Mouse (Mus musculus): Measurements from ENCODE around the gene Plekhg1. TPM values are rescaled to one million over a fixed set of nuclear protein-coding genes. Genes with fewer than 3 reads are reported as not detected.
A peak's percentile ranks its signal among the peaks of the same experiment; 100 is the strongest.

Gene Plekhg1
- polyA plus RNA-seq, 1 experiment from 2014 or later, result 6.1 TPM

GRCm38 (mm10) chr10:3881179-3881578 is 141.0 kb downstream of the Plekhg1 start:
- Histone ChIP-seq H3K4me3 (no peak overlapping the region), H3K27me3 (ENCODE audit: insufficient read depth, poor library complexity, severe bottlenecking) (no peaks in the 10 kb centered on the region), H3K27ac (no peak overlapping the region), H3K9me3 (no peaks in the 10 kb centered on the region), H3K36me3 (no peaks in the 10 kb centered on the region), H3K4me1 (no peaks in the 10 kb centered on the region)
- 65% methylated on average over 2 of the region's 2 CpGs for WGBS
- DNase-seq (ENCODE audit: low spot score), result no peak

DNA sequence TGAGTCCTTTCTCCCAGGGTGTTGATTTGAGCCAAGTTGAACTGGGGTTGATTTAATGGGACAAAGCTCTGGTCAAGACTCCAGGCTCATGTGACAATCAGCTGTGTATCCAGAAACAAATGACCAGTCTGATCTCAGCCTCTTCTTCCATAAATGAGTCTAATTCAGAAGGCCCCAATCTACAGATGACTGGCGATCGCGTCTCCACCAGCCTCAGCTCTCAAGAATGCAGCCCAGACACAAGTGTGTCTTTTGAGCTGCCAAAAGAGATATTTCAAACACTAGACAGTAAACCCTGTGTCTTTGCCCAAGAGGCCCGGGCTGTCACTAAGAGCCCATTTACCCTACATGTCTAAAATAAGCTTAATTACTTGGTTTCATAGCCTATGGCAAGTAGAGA is 148.3 kb downstream of the Plekhg1 start:
- Histone ChIP-seq H3K4me1 (peaks cover 11% of the 10 kb centered on the region; the same call in 1 of the 2 replicates), H3K4me3 (no peak overlapping the region), H3K27me3 (ENCODE audit: insufficient read depth, poor library complexity, severe bottlenecking) (no peaks in the 10 kb centered on the region), H3K36me3 (no peaks in the 10 kb centered on the region), H3K9me3 (no peaks in the 10 kb centered on the region), H3K27ac (no peak overlapping the region)
- no peak for DNase-seq (ENCODE audit: low spot score)
- WGBS, result 75% methylated on average over 4 of the region's 4 CpGs

GRCm38 (mm10) chr10:3891381-3892263 is 151.5 kb downstream of the Plekhg1 start:
- no peak for DNase-seq (ENCODE audit: low spot score)

GRCm38 (mm10) chr10:3892368-3892767 is 152.2 kb downstream of the Plekhg1 start:
- Histone ChIP-seq H3K36me3 (no peaks in the 10 kb centered on the region), H3K27ac (peak overlapping the region; percentile 52; the same call in 1 of the 2 replicates), H3K4me3 (no peak overlapping the region), H3K9me3 (no peaks in the 10 kb centered on the region), H3K27me3 (ENCODE audit: insufficient read depth, poor library complexity, severe bottlenecking) (no peaks in the 10 kb centered on the region), H3K4me1 (peaks cover 15% of the 10 kb centered on the region; the same call in 1 of the 2 replicates)
- 56% methylated on average over 3 of the region's 3 CpGs for WGBS
- no peak for DNase-seq (ENCODE audit: low spot score)

More at GRCm38 (mm10) chr10:3891381-3892263, 151.5 kb downstream of the Plekhg1 start:
- WGBS, result 50% methylated on average over 3 of the region's 3 CpGs
- H3K36me3 ChIP-seq, result no peaks in the 10 kb centered on the region
- H3K9me3 ChIP-seq, result no peaks in the 10 kb centered on the region
- H3K4me1 ChIP-seq, result peaks cover 15% of the 10 kb centered on the region; the same call in 1 of the 2 replicates
- peak overlapping the region; percentile 52; the same call in 1 of the 2 replicates for H3K27ac ChIP-seq
- H3K27me3 ChIP-seq (ENCODE audit: insufficient read depth, poor library complexity, severe bottlenecking), result no peaks in the 10 kb centered on the region
- no peak overlapping the region for H3K4me3 ChIP-seq

DNA sequence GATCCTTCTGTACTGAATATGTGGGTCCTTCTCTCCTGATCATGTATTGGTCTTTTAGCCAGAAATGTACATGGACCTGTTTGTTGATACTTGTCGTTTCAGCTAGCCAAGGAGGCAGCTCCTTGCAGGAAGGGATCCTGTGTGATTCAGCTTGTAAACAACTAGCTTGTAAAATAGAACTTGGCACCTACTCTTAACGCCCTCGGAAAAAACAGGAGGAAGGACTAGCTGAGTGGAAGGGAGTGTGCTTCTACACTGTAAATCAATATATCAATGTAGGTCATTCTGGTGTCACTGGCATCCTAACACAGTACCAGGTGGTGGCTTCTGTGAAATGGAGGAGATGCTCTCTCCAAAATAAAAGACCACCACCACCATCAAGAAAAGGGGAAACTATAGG is 157.9 kb downstream of the Plekhg1 start:
- DNase-seq (ENCODE audit: low spot score), result no peak
- Histone ChIP-seq H3K9me3 (no peaks in the 10 kb centered on the region), H3K36me3 (no peaks in the 10 kb centered on the region), H3K4me1 (peaks cover 9% of the 10 kb centered on the region), H3K4me3 (no peak overlapping the region), H3K27ac (no peak overlapping the region), H3K27me3 (ENCODE audit: insufficient read depth, poor library complexity, severe bottlenecking) (no peaks in the 10 kb centered on the region)
- WGBS, result 68% methylated on average over 3 of the region's 3 CpGs

DNA sequence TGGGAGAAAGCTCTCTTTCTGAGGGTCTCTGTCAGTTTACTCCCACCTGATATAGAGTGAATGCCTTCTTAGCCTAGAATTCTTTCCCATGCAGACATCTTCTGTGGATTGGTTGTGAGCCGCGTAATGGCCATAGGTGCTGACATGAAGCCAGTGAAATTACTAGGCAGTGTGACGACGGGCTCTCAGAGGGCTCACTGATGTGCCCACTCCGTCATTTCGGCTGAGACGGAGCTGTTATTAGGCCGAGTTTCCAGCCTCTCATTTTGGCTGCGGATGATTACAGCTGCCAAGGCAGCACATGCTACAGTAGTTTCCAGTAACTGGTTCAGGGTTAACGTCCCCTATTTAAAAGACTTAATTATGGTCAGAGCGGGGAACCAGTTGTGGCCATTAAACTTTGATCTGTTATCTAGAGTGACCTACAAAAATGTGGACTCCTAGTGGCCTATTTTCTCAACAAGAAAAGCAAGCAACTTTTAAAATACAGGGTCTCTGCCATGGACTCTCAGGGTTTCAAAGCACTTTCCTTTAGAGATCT is 160.3 kb downstream of the Plekhg1 start:
- H3K36me3 ChIP-seq, result no peaks in the 10 kb centered on the region
- no peaks in the 10 kb centered on the region for H3K27me3 ChIP-seq (ENCODE audit: insufficient read depth, poor library complexity, severe bottlenecking)
- no peak overlapping the region for H3K27ac ChIP-seq
- DNase-seq (ENCODE audit: low spot score), result no peak
- 54% methylated on average over 11 of the region's 11 CpGs for WGBS
- no peak overlapping the region for H3K4me3 ChIP-seq
- peaks cover 5% of the 10 kb centered on the region; the same call in 1 of the 2 replicates for H3K4me1 ChIP-seq
- H3K9me3 ChIP-seq, result no peaks in the 10 kb centered on the region

DNA sequence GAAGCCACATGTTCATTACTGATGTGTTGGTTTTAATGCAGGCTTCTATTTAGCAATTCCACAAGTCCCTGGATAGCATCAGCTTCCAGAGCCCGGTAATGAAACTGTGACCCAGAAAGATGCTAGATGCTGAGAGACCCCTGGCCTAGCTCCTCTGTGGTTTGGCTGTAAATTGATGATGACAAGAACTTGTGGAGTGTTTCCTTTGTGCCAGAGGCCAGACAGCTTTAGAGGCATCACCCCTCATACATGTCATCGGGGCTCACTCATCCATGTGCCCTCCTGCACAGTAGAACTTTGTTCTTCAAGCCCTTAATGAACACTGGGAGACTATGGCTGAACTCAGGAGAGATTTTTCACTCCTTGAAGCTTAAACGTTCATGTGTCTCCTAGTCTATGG is 165.6 kb downstream of the Plekhg1 start:
- Histone ChIP-seq H3K27me3 (ENCODE audit: insufficient read depth, poor library complexity, severe bottlenecking) (no peaks in the 10 kb centered on the region), H3K27ac (no peak overlapping the region), H3K9me3 (no peaks in the 10 kb centered on the region), H3K4me1 (peaks cover under 1% of the 10 kb centered on the region; the same call in 1 of the 2 replicates), H3K36me3 (no peaks in the 10 kb centered on the region), H3K4me3 (no peak overlapping the region)
- no peak for DNase-seq (ENCODE audit: low spot score)
- WGBS, result 87% methylated on average over 3 of the region's 3 CpGs

- H3K4me1 ChIP-seq, result no peaks in the 10 kb centered on the region
- no peak for DNase-seq (ENCODE audit: low spot score)
- H3K27ac ChIP-seq, result no peak overlapping the region
- no peaks in the 10 kb centered on the region for H3K27me3 ChIP-seq (ENCODE audit: insufficient read depth, poor library complexity, severe bottlenecking)
- no peaks in the 10 kb centered on the region for H3K36me3 ChIP-seq
- H3K4me3 ChIP-seq, result no peak overlapping the region
- 74% methylated on average over 5 of the region's 5 CpGs for WGBS
- H3K9me3 ChIP-seq, result no peaks in the 10 kb centered on the region
Measured at GRCm38 (mm10) chr10:3914104-3914503, 173.9 kb downstream of the Plekhg1 start.

DNA sequence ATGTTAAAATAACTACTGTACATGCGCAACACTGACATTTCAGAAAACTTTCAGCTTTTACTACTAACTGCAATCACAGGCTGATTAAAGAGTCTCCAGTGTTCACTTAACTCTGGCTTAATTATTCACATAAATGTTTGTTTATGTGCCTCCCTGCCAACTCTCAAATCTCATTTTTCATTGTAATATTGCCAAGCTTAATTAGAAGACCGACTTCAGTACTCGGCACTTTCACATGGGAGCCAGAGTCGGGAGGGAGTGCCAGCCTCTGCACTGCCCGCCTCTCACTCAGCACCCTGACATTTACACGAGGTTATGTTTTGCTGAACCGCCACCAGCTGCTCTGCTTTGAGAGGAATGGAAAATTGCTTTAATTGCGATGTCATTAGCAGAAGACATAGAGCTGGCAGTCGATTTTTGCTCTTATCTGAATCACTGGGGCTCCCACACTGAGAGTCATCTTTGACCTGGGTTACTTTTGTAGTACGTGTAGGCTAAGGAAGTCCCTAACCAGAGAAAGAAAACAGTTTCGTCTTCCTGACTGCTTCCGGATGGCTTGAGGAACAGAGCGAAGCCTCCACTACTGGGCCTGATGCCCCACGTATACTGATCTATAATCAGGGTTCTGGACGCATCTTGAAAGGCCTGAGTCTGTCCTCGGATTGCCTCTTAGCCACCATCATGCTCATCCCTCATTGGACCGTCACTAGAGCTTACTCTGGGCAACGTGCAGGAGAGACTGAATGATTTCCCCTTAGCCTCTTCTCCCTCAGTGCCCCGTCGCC is 180.4 kb downstream of the Plekhg1 start:
- WGBS, result 71% methylated on average over 20 of the region's 20 CpGs
- no peaks in the 10 kb centered on the region for H3K27me3 ChIP-seq (ENCODE audit: insufficient read depth, poor library complexity, severe bottlenecking)
- DNase-seq (ENCODE audit: low spot score), result no peak
- H3K4me1 ChIP-seq, result no peaks in the 10 kb centered on the region
- no peaks in the 10 kb centered on the region for H3K9me3 ChIP-seq
- H3K27ac ChIP-seq, result no peak overlapping the region
- no peak overlapping the region for H3K4me3 ChIP-seq
- no peaks in the 10 kb centered on the region for H3K36me3 ChIP-seq

DNA sequence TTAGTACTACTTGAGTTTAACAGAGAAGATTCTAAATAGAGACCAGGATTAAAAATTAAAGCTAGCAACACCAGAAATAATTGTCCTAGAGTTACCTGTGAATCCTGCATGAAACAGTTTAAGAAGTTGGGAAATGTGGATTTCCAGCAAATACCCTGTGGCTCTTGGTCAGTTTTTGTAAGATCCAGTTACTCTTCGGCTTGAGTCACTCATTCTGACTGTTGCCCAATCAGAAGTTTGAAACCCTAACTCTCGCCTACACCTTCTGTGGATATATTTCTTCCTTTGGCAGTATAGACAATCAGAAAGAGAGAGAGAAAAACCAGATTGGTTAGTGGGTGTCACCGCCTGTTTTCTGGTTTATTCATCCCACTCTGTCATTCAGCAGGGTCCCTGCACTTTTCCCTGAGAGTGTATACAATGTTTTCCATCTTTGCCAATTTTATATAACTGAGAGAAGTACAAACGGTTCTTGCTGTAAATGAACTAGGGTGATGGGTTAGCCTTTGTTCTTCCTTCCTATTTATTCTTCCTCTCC is 187.9 kb downstream of the Plekhg1 start:
- DNase-seq (ENCODE audit: low spot score), result no peak
- no peak overlapping the region for H3K4me3 ChIP-seq
- no peak overlapping the region for H3K27ac ChIP-seq
- H3K9me3 ChIP-seq, result no peaks in the 10 kb centered on the region
- no peaks in the 10 kb centered on the region for H3K27me3 ChIP-seq (ENCODE audit: insufficient read depth, poor library complexity, severe bottlenecking)
- no peaks in the 10 kb centered on the region for H3K36me3 ChIP-seq
- WGBS, result 77% methylated on average over 4 of the region's 4 CpGs
- no peaks in the 10 kb centered on the region for H3K4me1 ChIP-seq

DNA sequence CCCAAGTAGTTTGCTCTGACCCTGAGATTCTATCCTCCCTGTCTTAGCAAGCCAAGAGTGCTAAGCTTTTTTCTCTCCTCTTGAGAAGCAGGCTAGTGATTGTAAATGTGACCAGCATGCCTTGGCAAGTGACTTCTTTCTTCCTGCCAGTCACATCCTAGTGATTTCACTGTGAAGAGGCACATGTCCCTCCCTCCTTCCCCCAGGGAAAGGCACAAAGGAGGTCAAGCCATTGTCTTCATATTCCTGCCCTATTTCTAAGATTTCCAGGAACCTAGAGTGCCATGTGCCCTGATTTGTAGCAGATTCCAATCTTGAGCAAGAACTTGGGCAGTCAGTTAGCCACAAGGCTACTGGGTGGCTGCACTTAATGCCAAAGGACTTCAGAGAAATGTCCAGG is 191.7 kb downstream of the Plekhg1 start:
- Histone ChIP-seq H3K4me1 (no peaks in the 10 kb centered on the region), H3K27ac (no peak overlapping the region), H3K27me3 (ENCODE audit: insufficient read depth, poor library complexity, severe bottlenecking) (no peaks in the 10 kb centered on the region), H3K9me3 (no peaks in the 10 kb centered on the region), H3K36me3 (no peaks in the 10 kb centered on the region), H3K4me3 (no peak overlapping the region)
- DNase-seq (ENCODE audit: low spot score), result no peak

GRCm38 (mm10) chr10:3933311-3933940 is 193.3 kb downstream of the Plekhg1 start:
- Histone ChIP-seq H3K4me3 (no peak overlapping the region), H3K27ac (no peak overlapping the region), H3K36me3 (no peaks in the 10 kb centered on the region), H3K9me3 (no peaks in the 10 kb centered on the region), H3K27me3 (ENCODE audit: insufficient read depth, poor library complexity, severe bottlenecking) (no peaks in the 10 kb centered on the region), H3K4me1 (no peaks in the 10 kb centered on the region)
- no peak for DNase-seq (ENCODE audit: low spot score)
- whole genome bisulfite sequencing, result 64% methylated on average over 12 of the region's 12 CpGs

All from heart, embryonic 10.5 days (tissue).